Mouse (Mus musculus) spleen, postnatal 0 days (tissue): ENCODE measurements around the gene Cstb. TPM values are rescaled to one million over a fixed set of nuclear protein-coding genes. Genes with fewer than 3 reads are reported as not detected.

ENCODE experiments used
- polyA plus RNA-seq: library from polyadenylated mRNA; unstranded; fragments of >200 nt; fragmentation: Nextera tagmentation; extraction: Ambion mirVana; gene quantifications from 2 replicates; pipeline ENCODE4 v1.2.1, GENCODE M21; 2015

Gene Cstb
- 121 and 142 TPM in 2 replicates for polyA plus RNA-seq

DNA sequence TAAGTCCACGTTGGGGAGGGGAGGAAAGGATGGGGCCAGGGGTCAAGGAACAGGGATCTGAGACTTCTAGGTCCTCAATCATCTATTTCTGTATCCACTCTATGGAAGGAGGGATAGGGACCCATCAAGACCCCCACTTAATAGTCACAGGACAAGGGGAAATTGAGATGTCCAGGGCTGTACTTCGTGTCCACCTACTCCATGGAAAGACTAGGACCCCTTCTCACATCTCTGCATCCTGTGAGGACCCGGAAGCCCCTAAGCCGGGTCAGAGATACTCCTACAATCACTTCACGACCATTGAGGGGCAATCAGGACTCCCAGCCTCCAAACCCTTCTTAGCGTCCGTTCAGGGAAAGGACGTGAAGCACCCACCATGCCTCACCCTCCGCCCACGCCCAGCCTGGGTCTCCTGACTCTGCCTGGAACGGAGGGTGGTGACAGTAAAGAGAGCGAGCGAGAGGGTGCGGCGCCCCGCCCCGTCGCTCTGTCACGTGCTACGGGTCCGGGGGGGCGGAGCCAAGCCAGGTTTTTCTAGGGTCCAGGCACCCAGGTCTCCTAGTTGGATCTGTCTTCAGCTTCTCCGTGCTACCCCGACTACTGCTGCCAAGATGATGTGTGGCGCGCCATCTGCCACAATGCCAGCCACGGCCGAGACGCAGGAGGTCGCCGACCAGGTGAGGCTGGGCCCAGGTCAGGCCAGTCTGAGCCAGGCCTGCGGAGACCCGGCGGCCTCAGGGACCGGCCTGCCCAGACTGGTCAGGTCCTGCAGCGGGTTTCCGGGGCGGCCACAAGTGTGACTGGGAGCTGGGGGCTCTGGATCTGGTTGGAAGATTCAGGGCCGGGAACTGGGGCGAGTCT lies at the start of gene Cstb:
Gene Cstb (plus strand): TSS at position 489 of the 861 bp plus-strand sequence.

DNA sequence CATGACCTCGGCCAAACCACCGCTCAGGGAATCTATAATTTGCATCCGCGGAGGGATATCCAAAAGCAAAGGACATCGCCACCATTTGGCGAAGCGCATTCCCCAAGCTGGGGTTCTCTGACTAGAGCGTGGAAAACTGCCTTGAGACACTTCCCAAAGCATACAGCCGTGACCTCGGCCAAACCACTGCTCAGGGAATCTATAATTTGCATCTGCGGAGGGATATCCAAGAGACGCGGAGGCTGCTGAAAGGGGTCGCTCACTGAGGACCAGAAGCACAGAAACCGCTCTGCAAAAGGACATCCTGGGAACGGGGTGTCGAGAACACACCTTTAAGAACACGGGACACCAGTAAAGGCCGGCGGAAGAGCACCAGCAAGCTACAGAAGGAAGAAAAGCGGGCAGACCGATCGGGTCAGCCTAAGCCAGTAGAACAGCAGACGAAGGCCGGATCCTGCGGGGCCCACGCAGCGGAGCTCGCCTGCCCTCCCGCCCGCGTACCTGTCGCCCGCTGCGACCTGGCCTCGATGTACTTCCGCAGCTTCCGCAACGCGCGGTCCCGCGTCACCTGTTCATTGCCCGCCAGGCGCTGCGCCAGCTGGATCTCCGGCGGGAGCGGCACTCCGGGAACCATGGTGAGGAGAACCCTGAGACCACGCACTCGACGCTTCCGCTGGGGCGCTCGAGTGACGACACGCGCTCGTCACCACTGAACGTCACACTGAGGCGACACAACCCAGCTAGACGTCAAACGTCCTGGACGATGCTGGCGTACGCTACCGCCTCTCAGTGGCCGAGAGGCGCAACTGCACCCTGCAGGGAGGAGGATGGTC lies 12.9 kb upstream of the Cstb start, which contains the start of gene Rrp1:
Gene Rrp1 (minus strand): TSS at position 725 of the 833 bp plus-strand sequence.

DNA sequence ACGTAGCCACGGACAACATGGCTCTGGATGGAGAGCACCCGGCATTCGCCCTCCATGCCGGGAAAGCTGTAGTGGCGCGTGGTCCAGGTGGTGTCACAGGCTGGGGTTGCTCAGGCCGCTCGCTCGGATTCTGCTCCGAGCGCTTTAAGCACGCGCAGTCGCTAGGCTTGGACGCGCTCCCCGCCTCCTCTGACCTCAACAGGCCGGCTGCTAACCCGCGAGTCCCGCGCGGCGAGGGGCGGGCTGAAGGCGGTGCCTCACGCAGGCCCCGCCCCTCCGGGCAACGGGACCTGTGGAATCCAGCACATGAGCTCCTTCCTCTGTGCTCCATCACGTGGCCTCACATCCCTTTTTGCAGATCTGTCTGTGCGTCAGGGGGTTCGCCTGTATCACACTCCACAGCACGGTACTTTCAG lies 39.3 kb downstream of the Cstb start, which contains the start of gene Pdxk:
Gene Pdxk (minus strand): TSS at position 184 of the 416 bp plus-strand sequence.

Other genes starting within 250 kb of the Cstb start
- 12.1 and 12.7 TPM in 2 replicates for gene Pwp2, start 240.5 kb upstream of the Cstb start, polyA plus RNA-seq
- 28.1 and 30.4 TPM in 2 replicates for gene Trappc10, start 181.0 kb upstream of the Cstb start, polyA plus RNA-seq
- 26.4 and 34.3 TPM in 2 replicates for gene Agpat3, start 73.2 kb upstream of the Cstb start, polyA plus RNA-seq
- 145 and 146 TPM in 2 replicates for gene Rrp1, start 12.6 kb upstream of the Cstb start, polyA plus RNA-seq
- gene Pdxk, start 39.3 kb downstream of the Cstb start, polyA plus RNA-seq, result 5.6 and 7.4 TPM in 2 replicates
- gene Olfr1358, start 91.8 kb downstream of the Cstb start, polyA plus RNA-seq, result not detected in 2 replicates
- 27.4 and 32.7 TPM in 2 replicates for gene Ilvbl, start 148.7 kb downstream of the Cstb start, polyA plus RNA-seq
- 4.2 and 5.5 TPM in 2 replicates for gene Syde1, start 166.3 kb downstream of the Cstb start, polyA plus RNA-seq
- not detected in 2 replicates for gene Olfr1357, start 192.4 kb downstream of the Cstb start, polyA plus RNA-seq